Mouse (Mus musculus): ENCODE measurements at regions not wholly inside any gene's neighbourhood (a gene's known extent, or its start where the extent isn't known, plus 50 kb on each side); places are given as distances from the start of the nearest gene placed in this dataset.

- Histone ChIP-seq H3K27me3 (ENCODE audit: control insufficient read depth, insufficient read depth, low read length, poor library complexity, severe bottlenecking) (no peaks in the 10 kb centered on the region), H3K36me3 (ENCODE audit: control insufficient read depth, insufficient read depth, low read length, poor library complexity, severe bottlenecking) (no peaks in the 10 kb centered on the region)
- DNase-seq (ENCODE audit: low read depth, low spot score): no peak
Measured at GRCm38 (mm10) chr9:85400600-85401313, 73.6 kb upstream of the Tent5a start.

- DNase-seq (ENCODE audit: low read depth, low spot score): no peak
- H3K36me3 ChIP-seq (ENCODE audit: control insufficient read depth, insufficient read depth, low read length, poor library complexity, severe bottlenecking): no peaks in the 10 kb centered on the region
- H3K27me3 ChIP-seq (ENCODE audit: control insufficient read depth, insufficient read depth, low read length, poor library complexity, severe bottlenecking): no peaks in the 10 kb centered on the region
Measured at GRCm38 (mm10) chr9:85394975-85395374, 67.8 kb upstream of the Tent5a start.

- H3K27me3 ChIP-seq (ENCODE audit: control insufficient read depth, insufficient read depth, low read length, poor library complexity, severe bottlenecking): no peaks in the 10 kb centered on the region
- H3K36me3 ChIP-seq (ENCODE audit: control insufficient read depth, insufficient read depth, low read length, poor library complexity, severe bottlenecking): no peaks in the 10 kb centered on the region
- no peak for DNase-seq (ENCODE audit: low read depth, low spot score)
Measured at GRCm38 (mm10) chr9:85391283-85391682, 64.1 kb upstream of the Tent5a start.

GRCm38 (mm10) chr9:85388775-85389393 is 61.7 kb upstream of the Tent5a start:
- no peak for DNase-seq (ENCODE audit: low read depth, low spot score)
- Histone ChIP-seq H3K27me3 (ENCODE audit: control insufficient read depth, insufficient read depth, low read length, poor library complexity, severe bottlenecking) (no peaks in the 10 kb centered on the region), H3K36me3 (ENCODE audit: control insufficient read depth, insufficient read depth, low read length, poor library complexity, severe bottlenecking) (no peaks in the 10 kb centered on the region)

- Histone ChIP-seq H3K27me3 (ENCODE audit: control insufficient read depth, insufficient read depth, low read length, poor library complexity, severe bottlenecking) (no peaks in the 10 kb centered on the region), H3K36me3 (ENCODE audit: control insufficient read depth, insufficient read depth, low read length, poor library complexity, severe bottlenecking) (no peaks in the 10 kb centered on the region)
- no peak for DNase-seq (ENCODE audit: low read depth, low spot score)
Measured at GRCm38 (mm10) chr9:85382413-85382812, 55.3 kb upstream of the Tent5a start.

GRCm38 (mm10) chr9:85380756-85381155 is 53.6 kb upstream of the Tent5a start:
- no peak for DNase-seq (ENCODE audit: low read depth, low spot score)
- H3K27me3 ChIP-seq (ENCODE audit: control insufficient read depth, insufficient read depth, low read length, poor library complexity, severe bottlenecking): no peaks in the 10 kb centered on the region
- H3K36me3 ChIP-seq (ENCODE audit: control insufficient read depth, insufficient read depth, low read length, poor library complexity, severe bottlenecking): no peaks in the 10 kb centered on the region

- Histone ChIP-seq H3K36me3 (ENCODE audit: control insufficient read depth, insufficient read depth, low read length, poor library complexity, severe bottlenecking) (no peaks in the 10 kb centered on the region), H3K27me3 (ENCODE audit: control insufficient read depth, insufficient read depth, low read length, poor library complexity, severe bottlenecking) (no peaks in the 10 kb centered on the region)
- no peak for DNase-seq (ENCODE audit: low read depth, low spot score)
Measured at GRCm38 (mm10) chr9:85379135-85379534, 52.0 kb upstream of the Tent5a start.

Measured in splenic B cell, adult 2 months (primary cell).